Mouse (Mus musculus) cerebellum, postnatal 36 days (tissue): ENCODE results near the gene Foxe3.

Experiments used
- DNase-seq, 2 experiments: peaks; one replicate each; pipeline ENCODE4 v3.0.0; 2021 to 2022; ENCODE audit warnings: mixed read lengths in 2 of 2

Foxe3 gene

DNA sequence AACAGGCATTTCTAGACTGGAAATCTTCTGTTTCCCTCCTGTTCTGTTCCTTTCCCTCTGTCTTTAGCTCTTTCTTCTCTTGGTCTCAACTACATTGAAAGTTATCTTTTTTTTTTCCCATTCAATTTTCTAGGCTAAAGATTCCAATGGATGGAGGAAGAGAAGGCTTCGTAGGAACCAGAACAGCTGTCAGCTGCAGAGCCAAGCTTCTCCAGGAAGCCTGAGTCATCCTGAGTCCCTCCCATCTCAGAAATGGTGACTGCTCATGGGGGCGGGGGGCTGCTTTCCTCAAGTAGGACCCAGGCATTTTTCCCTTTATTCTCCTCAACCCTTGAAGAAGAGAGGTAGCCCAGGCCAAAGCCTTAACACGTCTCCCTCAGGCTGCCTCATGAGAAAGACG lies 9.8 kb downstream of the Foxe3 start:
- DNase-seq: no peak

DNA sequence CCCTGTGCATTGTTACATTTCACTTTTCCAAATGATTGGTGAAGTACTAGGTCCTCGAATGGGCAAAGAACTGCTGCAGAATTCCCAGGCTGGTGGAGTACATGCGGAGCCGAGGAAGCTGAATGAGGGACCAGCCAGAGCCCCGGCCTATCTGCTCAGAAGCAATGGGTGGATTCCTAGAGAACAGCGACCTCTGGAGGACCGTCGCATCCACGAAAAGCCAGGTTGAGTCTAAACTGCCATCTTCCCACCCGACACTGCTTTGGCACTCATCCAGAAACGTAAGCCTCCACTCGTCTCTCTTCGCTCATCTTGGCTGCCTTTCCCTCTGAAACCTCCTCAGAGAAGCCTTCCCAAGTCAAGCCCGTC lies 12.2 kb downstream of the Foxe3 start:
- peak in 1 of 2 experiments; percentile 26 for DNase-seq

DNA sequence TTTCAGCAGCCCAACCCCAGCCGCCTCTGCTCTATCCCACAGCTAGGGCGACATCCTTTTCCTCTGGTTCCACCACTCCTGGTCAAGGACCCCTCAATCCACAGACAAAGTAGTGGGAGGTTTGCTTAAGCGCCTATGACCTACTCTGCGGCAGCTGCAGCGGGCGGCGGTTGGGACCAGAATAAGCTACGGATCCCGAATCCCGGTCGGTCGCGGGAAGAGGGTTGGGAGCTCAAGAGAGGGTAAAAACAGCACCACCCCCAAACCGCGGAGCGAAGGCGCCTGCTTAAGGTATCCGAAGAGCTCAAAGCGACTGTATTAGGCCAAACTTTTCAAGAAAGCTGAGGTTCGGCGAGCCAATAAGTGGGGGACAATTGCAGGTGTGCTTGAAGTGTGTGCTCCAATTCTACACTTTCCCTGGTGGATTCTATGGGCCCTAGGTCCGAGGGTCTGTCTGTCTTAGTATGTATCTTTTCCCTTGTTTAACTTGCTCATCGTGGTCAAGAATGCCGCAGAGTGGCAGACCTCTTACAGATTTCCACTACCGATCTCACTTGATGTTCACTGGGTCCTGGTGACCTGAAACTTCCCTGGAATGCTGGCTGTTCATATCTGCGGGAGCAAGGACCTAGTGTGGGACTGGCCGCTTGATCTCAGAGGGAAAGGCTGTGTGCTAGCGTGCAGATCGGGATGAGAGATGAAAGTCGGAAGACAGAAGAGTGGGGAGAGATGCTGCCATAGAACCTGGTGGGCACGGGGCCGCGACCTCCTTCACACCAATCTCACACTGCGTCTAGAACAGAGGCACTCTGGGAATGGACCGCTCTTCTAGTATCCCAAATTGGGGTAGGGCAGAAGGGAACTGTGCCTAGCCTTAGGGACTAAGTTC lies 12.9 kb downstream of the Foxe3 start:
- DNase-seq: no peak

DNA sequence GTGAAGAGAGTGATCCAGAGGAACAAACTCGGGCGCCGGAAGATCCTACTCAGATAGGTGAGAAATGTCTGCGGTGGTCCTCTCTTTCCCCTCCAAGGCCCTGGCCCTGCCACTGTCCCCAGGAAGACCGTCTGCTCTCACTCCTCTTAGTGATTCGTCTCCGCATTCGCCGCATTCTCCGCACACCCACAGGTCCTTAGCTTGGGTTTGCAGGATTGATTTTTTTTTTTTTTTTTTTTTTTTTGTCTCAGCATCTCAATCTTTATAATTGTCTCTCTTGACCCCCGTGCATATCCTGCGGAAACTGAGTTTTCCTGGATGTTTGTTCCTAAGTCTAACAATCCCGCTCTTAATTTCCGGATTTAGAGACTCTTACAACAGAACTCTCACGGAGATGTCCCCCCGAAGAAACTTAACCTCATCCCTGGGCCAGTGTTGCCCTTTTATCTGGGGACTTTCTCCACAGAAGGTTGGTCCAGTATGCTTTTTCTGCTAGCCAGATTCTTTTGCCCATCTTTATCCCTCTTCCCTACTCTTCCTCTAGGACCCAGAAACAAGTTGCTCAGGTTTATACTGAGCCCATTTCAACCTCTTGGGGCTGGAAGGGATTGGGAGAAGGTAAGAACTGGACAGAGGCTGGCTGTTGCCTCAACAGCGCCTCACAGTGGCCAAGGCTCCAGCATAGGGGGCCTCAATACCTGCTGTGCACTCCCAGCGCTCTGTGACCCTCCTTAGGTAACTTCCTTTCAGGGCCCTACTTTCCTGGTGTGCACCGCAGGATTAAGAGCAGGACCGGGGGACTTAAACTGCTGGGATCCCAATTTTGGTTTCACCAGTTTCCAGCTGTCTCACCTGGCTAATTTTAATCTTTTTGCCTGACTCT lies 16.0 kb downstream of the Foxe3 start:
- no peak for DNase-seq

DNA sequence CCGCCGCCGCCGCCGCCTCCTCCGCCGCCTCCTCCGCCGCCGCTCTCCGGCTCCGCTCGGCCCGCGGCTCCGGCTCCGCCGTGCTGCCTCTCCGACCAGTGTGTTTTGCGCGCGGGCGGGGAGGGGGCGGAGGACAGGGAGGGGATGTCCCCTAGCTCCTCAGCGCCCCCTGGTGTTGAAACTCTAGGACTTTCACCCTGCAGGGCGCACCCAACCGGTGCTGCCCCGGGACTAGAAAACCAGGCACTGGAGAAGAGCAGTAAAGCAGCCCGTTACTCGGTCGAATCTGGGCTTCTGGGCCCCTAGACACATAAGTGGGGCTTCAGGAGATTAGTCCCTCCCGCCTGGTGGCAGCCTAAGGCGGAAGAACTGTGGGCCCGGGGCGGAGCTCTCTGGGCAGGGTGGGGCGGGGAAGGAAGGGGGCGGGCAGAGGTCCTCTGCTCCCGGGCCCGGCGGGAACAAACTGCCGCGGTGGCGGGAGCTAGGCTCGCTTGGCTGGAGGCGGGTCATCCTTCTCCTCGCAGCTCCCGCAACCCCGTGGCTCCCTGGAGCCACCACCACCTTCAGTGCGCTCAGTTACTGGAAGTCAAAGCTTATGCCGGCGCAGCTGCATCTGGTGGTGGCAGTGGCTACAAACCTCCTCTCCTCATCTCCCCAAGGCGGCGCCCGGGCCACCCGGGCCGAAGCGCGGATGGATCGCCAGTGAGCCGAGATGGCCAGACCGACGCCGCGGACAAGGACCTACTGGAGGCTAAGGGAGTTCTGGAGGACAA lies 16.8 kb downstream of the Foxe3 start, which contains the start of gene Foxd2:
Foxd2 (minus strand) TSS at position 45 of the 773 bp plus-strand sequence.
- DNase-seq: peak; percentile 40 to 57

DNA sequence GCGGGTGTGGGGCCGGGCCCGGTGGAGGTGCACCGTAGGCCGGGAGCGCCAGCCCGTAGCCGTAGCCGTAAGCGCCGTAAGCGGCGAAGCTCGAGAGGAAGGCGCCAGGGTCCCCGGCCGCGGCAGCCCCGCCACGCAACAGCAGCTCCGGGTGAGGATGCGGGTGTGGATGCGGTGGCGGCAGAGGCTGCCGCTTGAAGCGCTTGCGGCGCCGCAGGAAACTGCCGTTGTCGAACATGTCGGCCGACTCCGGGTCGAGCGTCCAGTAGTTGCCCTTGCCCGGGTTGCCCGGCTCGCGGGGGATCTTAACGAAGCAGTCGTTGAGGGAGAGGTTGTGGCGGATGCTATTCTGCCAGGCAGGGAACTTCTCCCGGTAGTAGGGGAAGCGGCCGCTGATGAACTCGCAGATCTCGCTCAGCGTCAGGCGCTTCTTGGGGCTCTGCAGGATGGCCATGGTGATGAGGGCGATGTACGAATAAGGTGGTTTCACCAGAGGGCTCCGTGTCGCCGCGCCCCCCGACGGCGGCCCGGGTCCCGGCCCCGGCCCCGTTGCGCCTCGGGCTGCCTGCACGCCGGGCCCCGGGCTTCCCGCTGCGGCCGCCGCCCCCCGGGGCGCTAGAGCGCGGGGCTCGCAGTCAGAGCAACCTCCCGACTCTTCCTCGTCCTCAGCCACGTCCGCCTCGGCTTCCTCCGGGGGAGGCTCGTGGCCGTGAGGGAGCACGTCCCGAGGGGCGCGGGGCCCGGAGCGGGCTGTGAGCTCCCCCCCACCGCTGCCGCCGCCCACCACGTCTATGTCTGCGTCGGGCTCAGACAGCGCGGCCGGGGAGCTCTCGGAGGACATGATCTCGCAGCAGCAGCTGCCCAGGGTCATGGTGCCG lies 17.6 kb downstream of the Foxe3 start:
- DNase-seq: no peak

DNA sequence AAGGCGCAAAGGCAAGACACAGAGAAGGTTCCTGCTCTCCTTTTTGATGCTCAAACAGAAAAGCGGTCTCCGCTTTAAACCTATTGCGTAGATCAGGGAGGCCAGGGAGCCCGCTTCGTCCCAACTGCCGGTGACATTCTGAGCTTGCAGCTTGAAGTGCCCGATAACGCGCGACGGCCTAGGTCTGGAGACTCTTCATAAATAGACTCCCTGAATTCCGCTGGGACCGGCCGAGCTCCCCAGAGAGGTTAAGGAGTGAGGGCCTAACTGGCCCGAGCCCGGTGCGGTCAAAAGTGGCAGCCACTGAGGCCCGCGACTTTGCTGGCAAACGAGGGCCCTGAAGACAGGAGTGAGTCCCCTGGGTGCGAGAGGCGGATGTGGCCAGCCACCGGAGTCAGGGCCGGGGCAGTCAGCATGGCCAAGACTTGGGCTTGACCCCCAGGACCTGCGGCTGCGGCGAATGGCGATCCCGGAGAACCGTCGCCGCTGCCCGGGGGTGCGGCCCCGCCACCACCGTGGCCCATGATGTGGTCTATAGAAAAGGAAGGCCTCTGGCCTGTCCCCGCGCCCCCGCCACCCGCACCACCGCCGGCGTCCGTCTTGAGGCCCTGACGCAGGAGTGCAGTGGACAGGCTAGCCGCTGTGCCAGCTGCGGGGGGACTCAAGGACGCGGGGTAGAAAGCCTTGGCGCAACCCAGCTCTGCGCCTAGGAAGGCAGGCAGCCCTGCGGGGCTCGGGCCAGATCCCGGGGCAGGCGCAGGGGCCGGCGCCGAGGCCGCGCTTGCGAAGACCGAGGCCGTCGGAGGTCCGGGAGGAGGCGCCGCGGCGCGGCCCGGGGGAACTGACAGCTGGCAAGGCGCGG lies 18.5 kb downstream of the Foxe3 start:
- no peak for DNase-seq

DNA sequence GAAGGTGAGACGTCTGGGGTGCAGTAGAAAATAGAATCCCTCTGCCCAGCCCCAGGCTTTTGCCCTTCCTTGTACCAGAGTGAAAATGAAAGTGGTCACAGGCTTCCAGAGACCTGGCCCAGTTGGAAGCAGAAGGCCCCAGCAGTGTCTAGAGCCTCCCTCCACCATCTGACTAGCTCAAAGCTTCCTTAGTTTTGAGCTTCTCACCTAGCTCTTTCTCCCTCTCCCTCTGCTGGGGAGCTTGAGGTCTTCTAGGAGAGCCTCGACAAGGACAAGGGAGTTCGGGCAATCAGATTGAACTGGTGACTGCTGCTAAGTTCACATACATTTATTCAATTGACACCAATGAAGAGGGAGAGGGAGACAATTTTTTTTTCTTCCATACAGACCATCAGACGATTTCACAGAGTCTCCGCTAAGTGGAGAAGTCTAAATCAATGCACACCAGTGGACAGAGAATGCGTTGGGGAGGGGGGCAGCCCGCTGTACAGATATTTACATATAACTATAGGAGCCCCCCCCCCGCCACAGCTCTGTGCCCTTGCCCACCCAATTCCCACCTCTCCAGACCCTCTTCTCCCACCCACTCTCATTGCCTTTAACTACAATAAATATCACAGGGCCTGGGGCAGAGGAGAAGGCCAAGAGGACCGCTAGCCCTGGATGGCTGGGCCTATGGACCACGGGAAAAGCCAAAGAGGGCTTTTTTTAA lies 19.7 kb downstream of the Foxe3 start:
- DNase-seq: no peak

DNA sequence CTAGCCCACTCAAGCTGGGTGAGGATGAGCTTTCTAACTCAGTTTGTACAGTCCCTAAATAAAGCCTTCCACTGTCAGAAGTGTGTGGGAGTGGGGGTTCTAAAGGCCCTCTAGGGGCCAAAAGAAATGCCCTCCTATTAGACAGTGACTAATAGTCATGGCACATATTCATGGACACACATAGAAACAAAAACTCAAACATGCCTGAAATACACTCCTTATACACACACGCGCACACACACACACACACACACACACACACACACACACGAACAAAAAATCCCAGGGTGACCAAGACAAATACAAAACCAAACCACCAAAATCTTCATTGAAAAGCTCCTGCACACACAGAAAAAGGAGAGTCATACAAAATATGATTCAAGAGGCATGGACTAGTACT lies 20.3 kb downstream of the Foxe3 start:
- DNase-seq: no peak

DNA sequence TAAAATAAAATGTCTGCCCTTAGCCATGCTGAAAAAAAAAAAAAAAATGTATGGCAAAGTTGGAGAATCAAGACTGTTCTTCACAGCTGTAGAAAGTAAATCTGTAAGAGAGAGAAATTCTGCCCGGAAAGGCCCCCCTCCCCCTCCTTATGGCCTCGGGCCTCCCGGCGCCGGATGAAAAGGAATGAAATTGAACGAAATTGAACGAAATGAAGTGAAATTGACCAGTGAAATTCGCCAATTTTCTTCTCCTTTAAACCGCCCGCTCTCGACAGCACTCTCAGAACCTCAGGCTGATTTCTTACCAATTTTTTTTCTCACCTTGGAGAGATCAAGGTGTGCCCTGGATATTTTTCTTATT lies 22.4 kb downstream of the Foxe3 start:
- DNase-seq: no peak

DNA sequence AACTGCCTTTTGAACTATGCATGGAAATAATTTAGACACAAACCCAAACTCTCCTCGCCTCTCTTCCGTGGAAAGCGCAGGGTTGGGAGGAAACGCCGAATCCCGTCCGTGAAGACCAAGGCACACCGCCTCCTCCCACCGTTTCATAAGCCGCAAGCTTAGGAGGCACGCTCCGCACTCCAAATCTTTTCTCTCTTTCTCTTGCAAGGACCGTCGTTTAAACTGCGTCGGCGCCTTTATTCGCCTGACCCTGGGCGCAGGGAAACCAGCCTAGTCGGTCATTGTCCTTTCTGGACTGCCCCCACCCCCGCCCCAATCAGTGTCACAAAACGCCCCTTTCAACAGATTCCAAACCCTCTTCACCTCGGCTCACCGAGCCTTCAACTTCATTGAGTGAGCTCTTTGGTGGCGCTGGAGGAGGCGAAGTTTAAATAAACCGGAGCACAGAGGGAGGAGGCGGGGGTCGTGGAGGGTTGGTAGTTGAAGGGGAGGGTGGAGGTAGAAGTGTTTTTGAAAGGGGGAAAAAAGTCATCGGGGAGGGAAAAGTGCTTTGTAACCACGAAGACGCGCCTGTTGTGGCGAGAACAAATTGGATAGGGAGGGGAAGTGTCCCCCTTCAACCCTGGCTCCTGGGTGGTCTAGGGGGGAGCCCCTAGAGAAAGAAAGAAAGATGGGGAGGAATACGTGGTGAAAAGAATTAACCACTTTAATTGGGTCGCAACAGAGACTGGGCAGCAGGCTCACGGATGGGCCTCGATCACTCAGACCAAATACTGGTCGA lies 23.0 kb downstream of the Foxe3 start:
- DNase-seq: no peak

DNA sequence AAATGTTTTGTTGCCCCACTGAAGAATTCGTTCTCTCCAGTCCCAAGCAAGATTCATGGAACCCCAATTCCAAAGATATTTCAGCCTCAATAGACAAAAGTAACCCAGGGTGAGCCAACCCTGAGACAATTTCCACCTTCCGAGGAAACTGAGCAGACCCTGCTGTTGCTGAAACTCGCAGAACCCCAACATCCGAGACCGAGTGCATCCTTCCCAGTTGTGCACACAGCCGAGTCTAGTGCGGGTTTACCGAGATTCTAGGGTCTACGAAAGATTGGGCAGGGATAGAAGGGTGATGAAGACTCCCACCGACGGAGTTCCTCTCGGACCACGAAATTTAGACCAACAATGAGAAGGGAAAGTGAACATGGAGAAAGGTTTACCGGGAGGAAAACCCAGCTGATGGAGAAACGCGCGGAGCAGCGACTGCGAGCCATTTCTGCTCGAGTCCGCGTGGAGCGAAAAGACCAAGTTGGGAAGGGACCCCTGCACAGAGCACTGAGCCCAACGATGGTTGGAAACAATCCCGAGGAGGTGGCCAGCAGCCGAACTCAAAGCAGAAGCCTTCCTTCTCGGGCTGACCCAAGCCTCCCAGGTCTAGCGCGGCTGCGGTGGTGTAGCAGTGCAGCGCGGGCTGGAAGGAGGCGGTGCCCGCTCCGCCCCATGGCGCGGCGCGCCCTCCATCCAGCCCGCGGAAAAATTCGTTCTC lies 24.0 kb downstream of the Foxe3 start:
- no peak for DNase-seq

DNA sequence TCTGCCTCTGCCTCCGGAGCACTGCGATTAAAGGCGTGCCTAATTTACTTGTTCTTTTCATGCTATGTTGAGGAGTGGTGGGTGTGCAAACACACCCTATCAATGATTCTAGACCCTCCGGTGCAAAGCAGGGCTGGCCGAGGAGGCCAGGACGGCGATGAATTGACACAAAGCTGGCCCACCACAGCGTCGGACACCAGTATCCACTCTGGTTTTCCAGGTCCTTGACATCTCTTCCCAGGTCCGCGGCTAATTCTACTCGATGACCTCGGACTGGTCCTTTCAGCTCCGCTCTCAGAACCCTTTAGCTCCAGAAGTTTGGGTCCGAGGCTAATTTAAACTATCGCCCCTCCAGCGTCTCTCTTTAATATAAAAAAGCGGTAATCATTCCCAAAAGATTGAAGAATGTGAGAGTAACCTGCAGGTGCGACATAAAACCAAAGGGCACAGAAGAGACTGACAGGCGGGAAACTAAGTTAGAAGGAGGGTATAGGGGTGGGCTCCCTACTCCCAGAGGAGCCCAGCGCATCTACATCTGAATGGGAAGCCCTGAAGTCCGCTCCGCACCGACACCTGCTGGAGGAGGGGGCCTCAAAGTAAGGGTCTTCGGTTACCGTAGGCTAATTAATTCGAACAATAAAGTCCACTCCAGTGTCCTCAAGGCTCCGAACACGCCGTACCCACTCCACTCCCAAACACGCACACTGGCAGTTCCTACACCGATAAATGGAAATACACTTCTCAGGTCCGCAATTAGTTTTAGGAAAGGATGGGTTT lies 24.8 kb downstream of the Foxe3 start:
- no peak for DNase-seq

DNA sequence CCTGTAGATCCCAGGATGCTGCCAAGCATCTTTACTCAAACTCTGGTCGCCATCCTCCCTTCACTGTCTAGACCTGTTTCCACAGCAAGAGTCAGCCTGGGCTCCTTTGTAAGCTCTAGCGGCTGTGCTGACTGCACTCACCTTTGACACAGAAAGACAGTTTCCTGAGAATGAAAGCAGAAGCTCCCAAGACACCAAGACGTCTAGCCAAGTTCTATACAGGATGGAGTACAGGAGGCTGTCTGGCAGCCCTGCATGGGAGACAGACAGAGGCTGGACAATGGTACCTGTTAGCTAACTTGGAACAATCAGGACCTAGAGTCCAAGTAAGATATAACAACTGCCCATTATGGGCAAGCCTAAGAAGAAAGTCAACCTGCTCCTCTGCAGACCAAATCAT lies 25.9 kb downstream of the Foxe3 start:
- no peak for DNase-seq

DNA sequence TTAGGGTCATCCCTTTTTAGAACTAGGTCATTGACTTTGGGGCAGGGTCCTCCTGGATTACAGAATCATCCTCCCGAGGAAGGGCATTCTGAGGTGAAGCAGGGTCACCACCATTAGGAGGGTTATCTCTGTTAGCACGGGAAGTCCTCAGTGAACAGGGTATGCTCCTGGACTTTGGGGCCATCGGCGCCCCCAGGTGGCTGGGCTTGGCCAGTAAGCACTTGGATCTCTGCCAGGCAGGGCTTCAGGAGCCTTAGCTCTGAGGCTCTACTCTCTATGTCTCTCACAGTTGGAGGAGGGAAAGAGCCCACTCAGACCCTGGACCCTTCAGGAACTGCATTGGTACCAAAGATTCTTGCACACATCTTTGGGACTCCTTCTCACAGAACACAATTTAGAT lies 28.0 kb downstream of the Foxe3 start:
- DNase-seq: no peak

DNA sequence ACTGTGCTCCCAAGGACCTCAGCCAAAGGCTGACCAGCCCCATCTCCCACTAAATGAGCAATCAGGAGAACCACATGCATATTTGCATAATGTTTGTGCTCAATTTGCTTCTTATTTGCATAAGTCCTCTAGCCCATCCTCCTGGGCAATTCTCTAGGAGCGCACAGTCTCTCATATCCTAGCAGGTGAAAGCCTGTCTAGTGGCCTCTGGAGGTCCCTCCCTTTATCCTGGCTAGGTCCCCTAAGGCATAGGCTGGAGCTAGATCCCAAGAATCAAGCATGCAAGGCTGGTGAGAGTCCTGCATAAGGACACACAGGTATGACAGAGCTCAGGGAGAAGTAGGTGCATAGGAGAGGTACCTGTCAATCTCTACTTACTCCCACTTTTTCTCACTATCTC lies 43.6 kb downstream of the Foxe3 start:
- DNase-seq: no peak

DNA sequence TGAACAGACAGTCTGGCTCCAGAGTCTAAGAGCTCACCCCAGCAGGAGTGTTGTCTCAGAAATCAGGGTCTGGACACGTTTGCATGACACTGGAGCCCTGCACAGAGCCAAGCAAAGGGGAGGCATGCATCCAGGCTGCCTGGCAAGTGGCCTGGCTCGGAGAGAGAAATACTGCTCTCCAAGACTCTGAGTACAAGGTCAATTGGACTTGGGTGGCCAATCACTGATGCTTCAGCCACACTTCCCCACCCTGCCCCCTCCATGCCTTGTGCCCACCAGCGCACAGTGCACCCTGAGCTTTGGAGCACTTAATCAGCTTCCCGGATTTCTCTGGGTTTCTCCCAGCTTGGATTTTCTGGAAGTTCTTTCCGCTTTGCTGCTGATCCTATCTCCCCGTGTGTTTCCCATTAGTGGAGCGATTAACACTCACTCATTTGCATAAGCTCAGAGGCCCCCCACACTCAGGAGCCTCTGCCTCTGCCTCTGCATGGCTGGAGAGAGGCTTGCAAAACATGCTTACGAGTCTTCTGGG lies 49.3 kb downstream of the Foxe3 start:
- no peak for DNase-seq
